Mouse (Mus musculus): ENCODE results near the gene Npas4. TPM values are rescaled to one million over a fixed set of nuclear protein-coding genes. Genes with fewer than 3 reads are reported as not detected.

Npas4 gene
- polyA plus RNA-seq (2011; ENCODE audit: insufficient read length, low read depth, missing spikeins) = 4.5 and 7.4 TPM in 2 replicates

- H3K4me1 ChIP-seq (ENCODE audit: control insufficient read depth, insufficient read depth, low read length) = peaks cover 14% of the 10 kb centered on the region
- H3K4me3 ChIP-seq (ENCODE audit: insufficient read depth, low read length) = no peak within 1 kb of the TSS
- TF ChIP-seq POLR2A (IDR thresholded peaks at IDR 0.05; ENCODE audit: low read depth, low read length) (no peak), CTCF (IDR thresholded peaks at IDR 0.05; ENCODE audit: borderline replicate concordance, insufficient read depth, low read length) (no peak)
- H3K27ac ChIP-seq (ENCODE audit: insufficient read depth, low read length) = no peak within 1 kb of the TSS
Measured at GRCm38 (mm10) chr19:4990256-4990625, at the start of gene Npas4. Npas4 (minus strand) TSS chr19:4990316.

GRCm38 (mm10) chr19:5039301-5040114 lies 49.4 kb upstream of the Npas4 start:
- peak overlapping the region; percentile 70 for H3K4me3 ChIP-seq (ENCODE audit: insufficient read depth, low read length)
- H3K4me1 ChIP-seq (ENCODE audit: control insufficient read depth, insufficient read depth, low read length) = peaks cover 6% of the 10 kb centered on the region; the same call in 1 of the 2 replicates
- TF ChIP-seq POLR2A (IDR thresholded peaks at IDR 0.05; ENCODE audit: low read depth, low read length) (no peak), CTCF (IDR thresholded peaks at IDR 0.05; ENCODE audit: borderline replicate concordance, insufficient read depth, low read length) (no peak)
- H3K27ac ChIP-seq (ENCODE audit: insufficient read depth, low read length) = no peak overlapping the region

- Histone ChIP-seq H3K27ac (ENCODE audit: insufficient read depth, low read length) (no peak within 1 kb of the TSS), H3K4me1 (ENCODE audit: control insufficient read depth, insufficient read depth, low read length) (peaks cover 6% of the 10 kb centered on the region; the same call in 1 of the 2 replicates), H3K4me3 (ENCODE audit: insufficient read depth, low read length) (peak within 1 kb of the TSS; percentile 70)
- peak; percentile 58; the same call in 1 of the 2 replicates for TF ChIP-seq CTCF (IDR thresholded peaks at IDR 0.05; ENCODE audit: borderline replicate concordance, insufficient read depth, low read length)
- TF ChIP-seq POLR2A (IDR thresholded peaks at IDR 0.05; ENCODE audit: low read depth, low read length) = peak; percentile 85
Measured at GRCm38 (mm10) chr19:5038709-5039156, 48.6 kb upstream of the Npas4 start, which contains the start of the genes B4gat1 and AC124502.3. B4gat1 (plus strand) TSS chr19:5038826. AC124502.3 (plus strand) TSS chr19:5038891.

- peaks cover 6% of the 10 kb centered on the region; the same call in 1 of the 2 replicates for H3K4me1 ChIP-seq (ENCODE audit: control insufficient read depth, insufficient read depth, low read length)
- H3K27ac ChIP-seq (ENCODE audit: insufficient read depth, low read length) = no peak overlapping the region
- peak overlapping the region; percentile 70 for H3K4me3 ChIP-seq (ENCODE audit: insufficient read depth, low read length)
- TF ChIP-seq POLR2A (IDR thresholded peaks at IDR 0.05; ENCODE audit: low read depth, low read length) (peak; percentile 3; the same call in 1 of the 2 replicates), CTCF (IDR thresholded peaks at IDR 0.05; ENCODE audit: borderline replicate concordance, insufficient read depth, low read length) (no peak)
Measured at GRCm38 (mm10) chr19:5037678-5038571, 47.8 kb upstream of the Npas4 start.

GRCm38 (mm10) chr19:5036577-5036976 lies 46.5 kb upstream of the Npas4 start:
- no peak overlapping the region for H3K4me3 ChIP-seq (ENCODE audit: insufficient read depth, low read length)
- TF ChIP-seq POLR2A (IDR thresholded peaks at IDR 0.05; ENCODE audit: low read depth, low read length) = no peak
- TF ChIP-seq CTCF (IDR thresholded peaks at IDR 0.05; ENCODE audit: borderline replicate concordance, insufficient read depth, low read length) = no peak
- H3K4me1 ChIP-seq (ENCODE audit: control insufficient read depth, insufficient read depth, low read length) = peaks cover 3% of the 10 kb centered on the region; the same call in 1 of the 2 replicates
- H3K27ac ChIP-seq (ENCODE audit: insufficient read depth, low read length) = no peak overlapping the region

GRCm38 (mm10) chr19:5032686-5033085 lies 42.6 kb upstream of the Npas4 start:
- no peak for TF ChIP-seq POLR2A (IDR thresholded peaks at IDR 0.05; ENCODE audit: low read depth, low read length)
- no peak for TF ChIP-seq CTCF (IDR thresholded peaks at IDR 0.05; ENCODE audit: borderline replicate concordance, insufficient read depth, low read length)
- Histone ChIP-seq H3K4me1 (ENCODE audit: control insufficient read depth, insufficient read depth, low read length) (no peaks in the 10 kb centered on the region), H3K27ac (ENCODE audit: insufficient read depth, low read length) (no peak overlapping the region)

GRCm38 (mm10) chr19:5026111-5026510 lies 36.0 kb upstream of the Npas4 start:
- Histone ChIP-seq H3K4me3 (ENCODE audit: insufficient read depth, low read length) (no peak overlapping the region), H3K27ac (ENCODE audit: insufficient read depth, low read length) (no peak overlapping the region), H3K4me1 (ENCODE audit: control insufficient read depth, insufficient read depth, low read length) (peaks cover 8% of the 10 kb centered on the region; the same call in 1 of the 2 replicates)
- no peak for TF ChIP-seq CTCF (IDR thresholded peaks at IDR 0.05; ENCODE audit: borderline replicate concordance, insufficient read depth, low read length)
- no peak for TF ChIP-seq POLR2A (IDR thresholded peaks at IDR 0.05; ENCODE audit: low read depth, low read length)

More at GRCm38 (mm10) chr19:5032686-5033085, 42.6 kb upstream of the Npas4 start:
- no peak overlapping the region for H3K4me3 ChIP-seq (ENCODE audit: insufficient read depth, low read length)

- Histone ChIP-seq H3K4me1 (ENCODE audit: control insufficient read depth, insufficient read depth, low read length) (peaks cover 9% of the 10 kb centered on the region; the same call in 1 of the 2 replicates), H3K4me3 (ENCODE audit: insufficient read depth, low read length) (peak within 1 kb of the TSS; percentile 69), H3K27ac (ENCODE audit: insufficient read depth, low read length) (peak within 1 kb of the TSS; percentile 27; the same call in 1 of the 2 replicates)
- peak; percentile 97 for TF ChIP-seq POLR2A (IDR thresholded peaks at IDR 0.05; ENCODE audit: low read depth, low read length)
- TF ChIP-seq CTCF (IDR thresholded peaks at IDR 0.05; ENCODE audit: borderline replicate concordance, insufficient read depth, low read length) = no peak
Measured at GRCm38 (mm10) chr19:5023621-5024479, 33.7 kb upstream of the Npas4 start, which contains the start of gene Slc29a2. Slc29a2 (plus strand) TSS chr19:5023860.

Data from embryonic fibroblast, embryonic 13.5 days (primary cell).